Mouse (Mus musculus): ENCODE results near the gene Pigp. TPM values are rescaled to one million over a fixed set of nuclear protein-coding genes. Genes with fewer than 3 reads are reported as not detected.

Gene Pigp
- total and polyA plus RNA-seq, 3 experiments: 63.8 to 163 (median 103) TPM

- TF ChIP-seq IRF4 (IDR thresholded peaks at IDR 0.05; ENCODE audit: low read depth, low read length) (peak; percentile 47), MEF2A (IDR thresholded peaks at IDR 0.05; ENCODE audit: borderline replicate concordance, low read depth, low read length) (peak; percentile 72; the same call in 1 of the 2 replicates), CHD1 (IDR thresholded peaks at IDR 0.05; ENCODE audit: low read depth, low read length) (no peak), GABPA (IDR thresholded peaks at IDR 0.05; ENCODE audit: insufficient replicate concordance, low read depth, low read length) (no peak), MAFK (IDR thresholded peaks at IDR 0.05; ENCODE audit: insufficient replicate concordance, low read length) (peak; percentile 24; the same call in 1 of the 2 replicates), ELF1 (IDR thresholded peaks at IDR 0.05; ENCODE audit: low read depth, low read length) (peak; percentile 91), MYC (IDR thresholded peaks at IDR 0.05; ENCODE audit: low read depth, low read length) (no peak), MXI1 (IDR thresholded peaks at IDR 0.05; ENCODE audit: low read depth, low read length) (no peak), E2F4 (IDR thresholded peaks at IDR 0.05; ENCODE audit: insufficient replicate concordance, low read depth, low read length) (no peak; the same call in 1 of the 2 replicates), POLR2AphosphoS2 (IDR thresholded peaks at IDR 0.05; ENCODE audit: low read depth, low read length) (peak; percentile 75; the same call in 1 of the 2 replicates), ETS1 (conservative IDR thresholded peaks at IDR 0.05; ENCODE audit: low read depth, low read length) (no peak), MAX (IDR thresholded peaks at IDR 0.05; ENCODE audit: low read length) (peak; percentile 63), MAZ (IDR thresholded peaks at IDR 0.05; ENCODE audit: low read depth, low read length) (peak; percentile 95), UBTF (IDR thresholded peaks at IDR 0.05; ENCODE audit: low read depth, low read length) (peak; percentile 53; the same call in 1 of the 2 replicates)
Measured at GRCm38 (mm10) chr16:94313229-94314030, 58.2 kb downstream of the Pigp start, which contains the start of gene Hlcs (continued).

- in situ Hi-C loops (cut with MboI; ENCODE audit: low pct_ligation_motif_present, low pct_unique_long_range_greater_than_20kb, low sequenced_read_pairs): no loop called here
- Histone ChIP-seq H3K9ac (ENCODE audit: insufficient read depth, low read depth) (peak overlapping the region; percentile 65), H3K9me3 (replicated peaks; ENCODE audit: low read length) (no peaks in the 10 kb centered on the region), H3K27ac (ENCODE audit: insufficient read depth, low read depth) (peak overlapping the region; percentile 87), H3K4me3 (replicated peaks in 1 of 3; ENCODE audit: low read depth in 2 of 3, low read length in 2 of 3, poor library complexity in 1 of 3) (peak overlapping the region; percentile 69 to 76 (median 72)), H3K36me3 (replicated peaks in 1 of 2; ENCODE audit: control insufficient read depth in 1 of 2, insufficient read depth in 1 of 2, low read length in 1 of 2) (peaks cover 0 to 14% of the 10 kb centered on the region in 2 experiments), H3K79me2 (replicated peaks; ENCODE audit: control insufficient read depth, extremely low read depth, insufficient read depth, poor library complexity, severe bottlenecking) (no peaks in the 10 kb centered on the region), H3K4me1 (ENCODE audit: control insufficient read depth in 1 of 2, insufficient read depth in 2 of 2) (peaks cover 2 to 25% of the 10 kb centered on the region in 2 experiments; a peak in 3 of 4 replicates), H3K27me3 (replicated peaks) (peaks cover 1% of the 10 kb centered on the region), H3K4me2 (ENCODE audit: insufficient read depth, low read depth, poor library complexity, severe bottlenecking) (0 out of 2 replicates have a peak overlapping the region, but pooled peaks have one; percentile 18)
- dilution Hi-C loops (cut with MboI; ENCODE audit: extremely low pct_ligation_motif_present, extremely low pct_unique_long_range_greater_than_20kb, low sequenced_read_pairs): no loop called here
- DNase-seq (ENCODE audit: extremely low read depth): peak; percentile 95
- TF ChIP-seq HCFC1 (IDR thresholded peaks at IDR 0.05; ENCODE audit: low read depth, low read length): no peak
- 0 out of 2 replicates have a peak, but pooled peaks have one; percentile 32 for TF ChIP-seq EP300 (IDR thresholded peaks at IDR 0.05; ENCODE audit: low read length)
- TF ChIP-seq MAZ (IDR thresholded peaks at IDR 0.05; ENCODE audit: low read depth, low read length): no peak; the same call in 1 of the 2 replicates
- TF ChIP-seq UBTF (IDR thresholded peaks at IDR 0.05; ENCODE audit: low read depth, low read length): no peak; the same call in 1 of the 2 replicates
- peak; percentile 59; the same call in 1 of the 2 replicates for TF ChIP-seq KAT2A (IDR thresholded peaks at IDR 0.05; ENCODE audit: insufficient replicate concordance, low read length)
- peak; percentile 80 for TF ChIP-seq POLR2A (IDR thresholded peaks at IDR 0.05; ENCODE audit: low read depth, low read length)
- TF ChIP-seq JUND (conservative IDR thresholded peaks at IDR 0.05; ENCODE audit: low read depth, low read length): peak; percentile 92
- peak; percentile 39; the same call in 1 of the 2 replicates for TF ChIP-seq BHLHE40 (IDR thresholded peaks at IDR 0.05; ENCODE audit: low read depth, low read length)
- TF ChIP-seq USF2 (conservative IDR thresholded peaks at IDR 0.05; ENCODE audit: low read depth, low read length): no peak; the same call in 1 of the 2 replicates
- no peak for TF ChIP-seq GABPA (IDR thresholded peaks at IDR 0.05; ENCODE audit: insufficient replicate concordance, low read depth, low read length)
- peak; percentile 79; the same call in 1 of the 2 replicates for TF ChIP-seq JUN (IDR thresholded peaks at IDR 0.05; ENCODE audit: insufficient read depth, low read depth, low read length)
- 0 out of 2 replicates have a peak, but pooled peaks have one; percentile 34 for TF ChIP-seq SIN3A (IDR thresholded peaks at IDR 0.05; ENCODE audit: low read length)
- no peak; the same call in 1 of the 2 replicates for TF ChIP-seq ZKSCAN1 (IDR thresholded peaks at IDR 0.05; ENCODE audit: borderline replicate concordance, low read depth, low read length)
- TF ChIP-seq ZMIZ1 (IDR thresholded peaks at IDR 0.05; ENCODE audit: low read depth, low read length): peak; percentile 50; the same call in 1 of the 2 replicates
- TF ChIP-seq SMC3 (IDR thresholded peaks at IDR 0.05; ENCODE audit: low read depth, low read length): 0 out of 2 replicates have a peak, but pooled peaks have one; percentile 6
- peak; percentile 94 for TF ChIP-seq E2F4 (IDR thresholded peaks at IDR 0.05; ENCODE audit: insufficient replicate concordance, low read depth, low read length)
- TF ChIP-seq CHD2 (IDR thresholded peaks at IDR 0.05; ENCODE audit: low read length): no peak
- TF ChIP-seq MAX (IDR thresholded peaks at IDR 0.05; ENCODE audit: low read length): peak; percentile 83
- no peak for TF ChIP-seq NRF1 (IDR thresholded peaks at IDR 0.05; ENCODE audit: low read depth, low read length)
- no peak for TF ChIP-seq MAFK (IDR thresholded peaks at IDR 0.05; ENCODE audit: insufficient replicate concordance, low read length)
- peak; percentile 68 for TF ChIP-seq NELFE (IDR thresholded peaks at IDR 0.05; ENCODE audit: low read depth, low read length)
- no peak for TF ChIP-seq ELF1 (IDR thresholded peaks at IDR 0.05; ENCODE audit: low read depth, low read length)
- peak; percentile 99 for TF ChIP-seq MYC (IDR thresholded peaks at IDR 0.05; ENCODE audit: low read depth, low read length)
- TF ChIP-seq MXI1 (IDR thresholded peaks at IDR 0.05; ENCODE audit: low read depth, low read length): peak; percentile 83
- TF ChIP-seq POLR2AphosphoS2 (IDR thresholded peaks at IDR 0.05; ENCODE audit: low read depth, low read length): peak; percentile 92
- peak; percentile 34; the same call in 1 of the 2 replicates for TF ChIP-seq RCOR1 (conservative IDR thresholded peaks at IDR 0.05; ENCODE audit: low read depth, low read length)
- TF ChIP-seq CHD1 (IDR thresholded peaks at IDR 0.05; ENCODE audit: low read depth, low read length): peak; percentile 91
Measured at GRCm38 (mm10) chr16:94312663-94313228, 58.9 kb downstream of the Pigp start.

Measured in CH12.LX (cell line).